In genomic region chr14:93701385-93702101, GRCm38 (mm10) we compare ENCODE assay signal across 10 mouse cellular contexts.
DNase-seq lines count a peak whose midpoint lies in the region; ATAC-seq lines count a peak whose summit lies in the region.
"Had no signal": no experiment of that assay in that cellular context is flagged by ENCODE, and none has a peak within 500 bp of the region (broad histone marks: within the 10 kb centered on the region; RNA-seq: fewer than 3 reads in every experiment).

No protein-coding gene starts in this region.

- peak; percentile 50; the same call in 1 of the 2 replicates for ATAC-seq in forebrain, embryonic 14.5 days
- peak; percentile 67; the same call in 1 of the 2 replicates for ATAC-seq in hindbrain, embryonic 16.5 days
- ATAC-seq in neural tube, embryonic 13.5 days (ENCODE audit: low read depth) = peak; percentile 65; the same call in 1 of the 2 replicates
- ATAC-seq in intestine, embryonic 16.5 days = no peak
- ATAC-seq: intestine, postnatal 0 days had no signal

- no peaks in the 10 kb centered on the region for H3K9me3 ChIP-seq in forebrain, embryonic 14.5 days (replicated peaks; ENCODE audit: control insufficient read depth, low read length)
- H3K9me3 ChIP-seq in hindbrain, embryonic 16.5 days (ENCODE audit: control insufficient read depth, low read length) = no peaks in the 10 kb centered on the region
- H3K9me3 ChIP-seq in neural tube, embryonic 13.5 days = no peaks in the 10 kb centered on the region
- H3K9me3 ChIP-seq in intestine, embryonic 16.5 days (ENCODE audit: control insufficient read depth, low read length) = no peaks in the 10 kb centered on the region

- H3K27ac ChIP-seq in forebrain, embryonic 14.5 days (ENCODE audit: low read depth, low read length) = no peak overlapping the region; the same call in 1 of the 2 replicates
- H3K27ac ChIP-seq in hindbrain, embryonic 16.5 days (ENCODE audit: low read depth, low read length) = 0 out of 2 replicates have a peak overlapping the region, but pooled peaks have one; percentile 32
- peak overlapping the region; percentile 49 for H3K27ac ChIP-seq in neural tube, embryonic 13.5 days (replicated peaks)
- no peak overlapping the region for H3K27ac ChIP-seq in intestine, embryonic 16.5 days (ENCODE audit: low read length)

- H3K36me3 ChIP-seq in forebrain, embryonic 14.5 days (ENCODE audit: control insufficient read depth, insufficient read depth, low read length) = no peaks in the 10 kb centered on the region
- no peaks in the 10 kb centered on the region for H3K36me3 ChIP-seq in hindbrain, embryonic 16.5 days (ENCODE audit: control insufficient read depth, insufficient read depth, low read length)
- no peaks in the 10 kb centered on the region for H3K36me3 ChIP-seq in neural tube, embryonic 13.5 days
- H3K36me3 ChIP-seq in intestine, embryonic 16.5 days (ENCODE audit: control insufficient read depth, insufficient read depth, low read length) = no peaks in the 10 kb centered on the region

- H3K4me1 ChIP-seq in forebrain, embryonic 14.5 days (ENCODE audit: control insufficient read depth, insufficient read depth, low read length) = peaks cover 7% of the 10 kb centered on the region; the same call in 1 of the 2 replicates
- peaks cover 3% of the 10 kb centered on the region for H3K4me1 ChIP-seq in hindbrain, embryonic 16.5 days (ENCODE audit: control insufficient read depth, insufficient read depth, low read depth, low read length)
- peaks cover 17% of the 10 kb centered on the region for H3K4me1 ChIP-seq in neural tube, embryonic 13.5 days (replicated peaks)
- no peaks in the 10 kb centered on the region for H3K4me1 ChIP-seq in intestine, embryonic 16.5 days (ENCODE audit: control insufficient read depth, insufficient read depth, low read length)

- peak; percentile 24 for DNase-seq in layer of hippocampus, adult 11-12 months (ENCODE audit: low spot score)
- no peak for DNase-seq in layer of hippocampus, adult 9-10 months (ENCODE audit: low spot score)
- peak; percentile 61 for DNase-seq in forebrain, embryonic 14.5 days (ENCODE audit: low spot score)
- DNase-seq in lung, postnatal 25 days (ENCODE audit: low spot score) = no peak
- DNase-seq: lung, adult 2 months had no signal

- H3K4me3 ChIP-seq in forebrain, embryonic 14.5 days (ENCODE audit: low read depth, low read length) = no peak overlapping the region
- peak overlapping the region; percentile 15; the same call in 1 of the 2 replicates for H3K4me3 ChIP-seq in hindbrain, embryonic 16.5 days (ENCODE audit: low read length)
- peak overlapping the region; percentile 12; the same call in 1 of the 2 replicates for H3K4me3 ChIP-seq in neural tube, embryonic 13.5 days
- no peak overlapping the region for H3K4me3 ChIP-seq in intestine, embryonic 16.5 days (ENCODE audit: low read length)

- no peaks in the 10 kb centered on the region for H3K27me3 ChIP-seq in forebrain, embryonic 14.5 days (replicated peaks; ENCODE audit: control insufficient read depth, insufficient read depth, low read length)
- H3K27me3 ChIP-seq in hindbrain, embryonic 16.5 days (replicated peaks; ENCODE audit: control insufficient read depth, insufficient read depth, low read length) = no peaks in the 10 kb centered on the region
- H3K27me3 ChIP-seq in neural tube, embryonic 13.5 days = no peaks in the 10 kb centered on the region
- H3K27me3 ChIP-seq in intestine, embryonic 16.5 days (replicated peaks; ENCODE audit: control insufficient read depth, insufficient read depth, low read length) = no peaks in the 10 kb centered on the region

- WGBS in forebrain, embryonic 14.5 days = 24% methylated on average over 12 of the region's 12 CpGs
- WGBS in hindbrain, embryonic 16.5 days = 21% methylated on average over 12 of the region's 12 CpGs
- 24% methylated on average over 12 of the region's 12 CpGs for WGBS in neural tube, embryonic 13.5 days
- 55% methylated on average over 12 of the region's 12 CpGs for WGBS in intestine, embryonic 16.5 days

- H3K4me2 ChIP-seq in forebrain, embryonic 14.5 days (ENCODE audit: low read length) = peak overlapping the region; percentile 36
- H3K4me2 ChIP-seq in hindbrain, embryonic 16.5 days (ENCODE audit: low read length) = peak overlapping the region; percentile 45
- H3K4me2 ChIP-seq in neural tube, embryonic 13.5 days = peak overlapping the region; percentile 45
- H3K4me2 ChIP-seq in intestine, embryonic 16.5 days (ENCODE audit: low read depth, low read length) = no peak overlapping the region
- H3K4me2 ChIP-seq: heart, embryonic 11.5 days had no signal

- H3K9ac ChIP-seq in forebrain, embryonic 14.5 days (ENCODE audit: low read length) = no peak overlapping the region; the same call in 1 of the 2 replicates
- no peak overlapping the region for H3K9ac ChIP-seq in hindbrain, embryonic 16.5 days (ENCODE audit: low read depth, low read length)
- H3K9ac ChIP-seq in neural tube, embryonic 13.5 days = 0 out of 2 replicates have a peak overlapping the region, but pooled peaks have one; percentile 23
- no peak overlapping the region for H3K9ac ChIP-seq in intestine, embryonic 16.5 days (ENCODE audit: low read depth, low read length)

Comparison
In these comparisons a context has a peak if more than half of its experiments do, and no peak if none do; other contexts are left out.
1. DNase-seq: peak in layer of hippocampus, adult 11-12 months (single experiment) and forebrain, embryonic 14.5 days (single experiment); none in layer of hippocampus, adult 9-10 months (single experiment) and lung, postnatal 25 days (single experiment).
2. H3K27ac ChIP-seq: peak in hindbrain, embryonic 16.5 days (single experiment) and neural tube, embryonic 13.5 days (single experiment); none in forebrain, embryonic 14.5 days (single experiment) and intestine, embryonic 16.5 days (single experiment).
3. H3K4me3 ChIP-seq: peak in hindbrain, embryonic 16.5 days (single experiment) and neural tube, embryonic 13.5 days (single experiment); none in forebrain, embryonic 14.5 days (single experiment) and intestine, embryonic 16.5 days (single experiment).